Mouse (Mus musculus): ENCODE data around the gene Cdk10. TPM values are rescaled to one million over a fixed set of nuclear protein-coding genes. Genes with fewer than 3 reads are reported as not detected.

The Cdk10 gene
- total and polyA plus RNA-seq, 2 experiments, result 18.2 to 45.1 TPM

DNA sequence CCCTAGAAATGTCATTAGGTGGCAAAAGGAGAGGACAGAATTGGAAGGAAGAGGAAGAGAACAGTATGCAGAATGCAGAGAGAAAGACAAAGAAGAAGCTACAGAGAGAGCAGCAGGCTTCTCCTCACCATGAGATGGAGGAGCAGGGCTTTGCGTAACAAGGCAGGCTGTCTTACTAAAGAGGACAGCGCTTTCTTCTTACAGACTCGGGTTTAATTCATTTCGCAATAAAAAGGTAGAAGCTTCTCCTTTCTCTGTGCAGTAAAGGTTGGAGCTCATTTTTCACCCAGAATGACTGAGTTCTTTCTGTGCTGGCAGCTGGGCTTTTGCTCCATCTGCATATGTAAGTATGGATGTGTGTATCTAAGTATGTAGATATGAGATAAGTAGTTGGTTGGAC, 55.2 kb downstream of the Cdk10 start:
- WGBS, result 81% methylated on average over 4 of the region's 4 CpGs
- TF ChIP-seq POLR2A (IDR thresholded peaks at IDR 0.05; ENCODE audit: extremely low read depth, insufficient read depth, low read length), result no peak
- TF ChIP-seq CTCF (IDR thresholded peaks at IDR 0.05; ENCODE audit: low read depth, low read length), result no peak
- no peak overlapping the region for H3K27ac ChIP-seq (replicated peaks; ENCODE audit: insufficient read depth, low read depth, low read length)

DNA sequence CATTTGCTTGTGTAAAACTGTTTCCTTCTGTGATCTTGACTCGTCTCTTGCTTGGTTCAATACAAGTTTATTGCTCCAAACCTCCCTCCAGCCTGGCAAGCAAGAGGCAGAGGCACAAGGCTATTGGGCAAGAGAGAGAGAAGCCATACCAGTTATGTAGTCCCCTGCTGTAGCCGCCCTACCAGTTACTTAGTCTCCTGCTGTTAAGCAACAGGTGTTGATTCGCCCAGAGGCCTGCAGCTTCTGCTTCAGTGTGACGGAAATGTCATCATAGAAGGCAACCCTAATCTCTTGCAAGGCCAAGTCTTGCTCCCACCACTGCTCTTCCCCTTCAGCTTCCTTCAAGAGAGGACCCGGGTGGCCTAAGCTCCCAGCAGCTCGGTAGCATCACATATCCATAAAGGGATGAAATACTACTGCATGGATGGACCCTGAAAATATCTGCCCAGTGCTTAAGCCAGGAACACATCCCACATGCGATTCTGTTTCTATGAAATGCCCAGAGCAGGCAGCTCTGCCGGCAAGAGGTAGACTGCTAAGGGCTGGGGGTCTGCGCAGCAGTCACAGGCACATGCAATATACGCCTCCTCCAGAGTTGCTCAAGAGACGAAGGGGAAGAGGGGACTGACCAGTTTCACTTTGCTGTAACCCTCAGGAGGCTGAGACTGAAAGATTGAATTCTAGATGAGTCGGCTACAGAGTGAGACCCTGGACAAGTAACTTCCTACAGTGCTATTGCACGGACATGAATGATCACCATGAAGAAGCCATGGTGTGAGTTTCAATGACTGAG, 55.9 kb downstream of the Cdk10 start:
- WGBS, result 90% methylated on average over 13 of the region's 13 CpGs
- DNase-seq (ENCODE audit: extremely low read depth, low read depth, low spot score), result no peak
- Histone ChIP-seq H3K27me3 (ENCODE audit: control insufficient read depth, insufficient read depth, low read length) (no peaks in the 10 kb centered on the region), H3K27ac (replicated peaks; ENCODE audit: insufficient read depth, low read depth, low read length) (no peak overlapping the region), H3K4me1 (ENCODE audit: control insufficient read depth, insufficient read depth, low read length) (no peaks in the 10 kb centered on the region), H3K36me3 (ENCODE audit: control insufficient read depth, insufficient read depth, low read length) (no peaks in the 10 kb centered on the region), H3K79me2 (ENCODE audit: control insufficient read depth, insufficient read depth, low read length) (no peaks in the 10 kb centered on the region), H3K4me3 (ENCODE audit: insufficient read depth, low read depth, low read length) (no peak overlapping the region), H3K9ac (ENCODE audit: low read depth, low read length) (no peak overlapping the region)
- TF ChIP-seq POLR2A (IDR thresholded peaks at IDR 0.05; ENCODE audit: extremely low read depth, insufficient read depth, low read length), result no peak
- TF ChIP-seq CTCF (IDR thresholded peaks at IDR 0.05; ENCODE audit: low read depth, low read length), result no peak

More for the DNA sequence above, 55.2 kb downstream of the Cdk10 start:
- H3K79me2 ChIP-seq (ENCODE audit: control insufficient read depth, insufficient read depth, low read length), result no peaks in the 10 kb centered on the region
- H3K27me3 ChIP-seq (ENCODE audit: control insufficient read depth, insufficient read depth, low read length), result no peaks in the 10 kb centered on the region
- no peak for DNase-seq (ENCODE audit: extremely low read depth, low read depth, low spot score)
- no peak overlapping the region for H3K4me3 ChIP-seq (ENCODE audit: insufficient read depth, low read depth, low read length)
- H3K4me1 ChIP-seq (ENCODE audit: control insufficient read depth, insufficient read depth, low read length), result no peaks in the 10 kb centered on the region
- no peaks in the 10 kb centered on the region for H3K36me3 ChIP-seq (ENCODE audit: control insufficient read depth, insufficient read depth, low read length)
- H3K9ac ChIP-seq (ENCODE audit: low read depth, low read length), result no peak overlapping the region

Other genes with a start within 250 kb of the Cdk10 start
- 22.1 and 28.0 TPM in 2 replicates for gene Ankrd11, start 182.6 kb upstream of the Cdk10 start, total RNA-seq (2014; rRNA removed)
- 22.7 and 28.3 TPM in 2 replicates for gene Ankrd11, start 182.6 kb upstream of the Cdk10 start, polyA plus RNA-seq (2012; rRNA removed)
- gene Spg7, start 161.9 kb upstream of the Cdk10 start, total RNA-seq (2014; rRNA removed), result 27.4 and 29.5 TPM in 2 replicates
- 62.4 and 81.4 TPM in 2 replicates for gene Spg7, start 161.9 kb upstream of the Cdk10 start, polyA plus RNA-seq (2012; rRNA removed)
- gene Rpl13, start 122.5 kb upstream of the Cdk10 start, total RNA-seq (2014; rRNA removed), result 764 and 919 TPM in 2 replicates
- gene Rpl13, start 122.5 kb upstream of the Cdk10 start, polyA plus RNA-seq (2012; rRNA removed), result 634 and 769 TPM in 2 replicates
- 0.07 and 0.09 TPM in 2 replicates for gene Cpne7, start 107.5 kb upstream of the Cdk10 start, total RNA-seq (2014; rRNA removed)
- 0.09 and 0.28 TPM in 2 replicates for gene Cpne7, start 107.5 kb upstream of the Cdk10 start, polyA plus RNA-seq (2012; rRNA removed)
- 15.5 and 29.8 TPM in 2 replicates for gene Sult5a1, start 66.5 kb upstream of the Cdk10 start, total RNA-seq (2014; rRNA removed)
- 62.7 and 154 TPM in 2 replicates for gene Sult5a1, start 66.5 kb upstream of the Cdk10 start, polyA plus RNA-seq (2012; rRNA removed)
- 0.55 and 0.74 TPM in 2 replicates for gene Dpep1, start 38.6 kb upstream of the Cdk10 start, total RNA-seq (2014; rRNA removed)
- gene Dpep1, start 38.6 kb upstream of the Cdk10 start, polyA plus RNA-seq (2012; rRNA removed), result 0.45 and 1.8 TPM in 2 replicates
- 51.5 and 58.5 TPM in 2 replicates for gene Chmp1a, start 12.1 kb upstream of the Cdk10 start, total RNA-seq (2014; rRNA removed)
- gene Chmp1a, start 12.1 kb upstream of the Cdk10 start, polyA plus RNA-seq (2012; rRNA removed), result 67.1 and 67.7 TPM in 2 replicates
- 0.28 and 0.34 TPM in 2 replicates for gene Spata33, start 12.0 kb upstream of the Cdk10 start, total RNA-seq (2014; rRNA removed)
- gene Spata33, start 12.0 kb upstream of the Cdk10 start, polyA plus RNA-seq (2012; rRNA removed), result 0.13 and 0.61 TPM in 2 replicates
- 16.8 and 18.1 TPM in 2 replicates for gene Spata2l, start 11.4 kb downstream of the Cdk10 start, total RNA-seq (2014; rRNA removed)
- gene Spata2l, start 11.4 kb downstream of the Cdk10 start, polyA plus RNA-seq (2012; rRNA removed), result 27.3 and 41.2 TPM in 2 replicates
- 21.3 and 26.3 TPM in 2 replicates for gene Zfp276, start 29.4 kb downstream of the Cdk10 start, total RNA-seq (2014; rRNA removed)
- gene Zfp276, start 29.4 kb downstream of the Cdk10 start, polyA plus RNA-seq (2012; rRNA removed), result 17.7 and 24.5 TPM in 2 replicates
- 5.6 and 6.6 TPM in 2 replicates for gene Vps9d1, start 29.5 kb downstream of the Cdk10 start, total RNA-seq (2014; rRNA removed)
- 40.9 and 48.8 TPM in 2 replicates for gene Vps9d1, start 29.5 kb downstream of the Cdk10 start, polyA plus RNA-seq (2012; rRNA removed)
- 0.94 and 1.8 TPM in 2 replicates for gene Fanca, start 93.7 kb downstream of the Cdk10 start, total RNA-seq (2014; rRNA removed)
- 0.88 and 1.1 TPM in 2 replicates for gene Fanca, start 93.7 kb downstream of the Cdk10 start, polyA plus RNA-seq (2012; rRNA removed)
- under 0.01 and 0.07 TPM in 2 replicates for gene Spire2, start 107.9 kb downstream of the Cdk10 start, total RNA-seq (2014; rRNA removed)
- gene Spire2, start 107.9 kb downstream of the Cdk10 start, polyA plus RNA-seq (2012; rRNA removed), result 0.13 TPM in 1 of 2 replicates, not detected in the other
- gene Tcf25, start 148.9 kb downstream of the Cdk10 start, total RNA-seq (2014; rRNA removed), result 86.7 and 94.3 TPM in 2 replicates
- gene Tcf25, start 148.9 kb downstream of the Cdk10 start, polyA plus RNA-seq (2012; rRNA removed), result 83.8 and 117 TPM in 2 replicates
- not detected in 2 replicates for gene Mc1r, start 182.3 kb downstream of the Cdk10 start, total RNA-seq (2014; rRNA removed)
- gene Mc1r, start 182.3 kb downstream of the Cdk10 start, polyA plus RNA-seq (2012; rRNA removed), result not detected in 2 replicates
- gene Tubb3, start 186.6 kb downstream of the Cdk10 start, total RNA-seq (2014; rRNA removed), result 0.67 TPM in 1 of 2 replicates, not detected in the other
- gene Tubb3, start 186.6 kb downstream of the Cdk10 start, polyA plus RNA-seq (2012; rRNA removed), result not detected in 2 replicates
- gene Def8, start 198.7 kb downstream of the Cdk10 start, total RNA-seq (2014; rRNA removed), result 20.5 and 20.6 TPM in 2 replicates
- gene Def8, start 198.7 kb downstream of the Cdk10 start, polyA plus RNA-seq (2012; rRNA removed), result 32.2 and 33.5 TPM in 2 replicates